Mouse (Mus musculus): Measurements from ENCODE around the gene Klhl8. TPM values are rescaled to one million over a fixed set of nuclear protein-coding genes. Genes with fewer than 3 reads are reported as not detected.
A peak's percentile ranks its signal among the peaks of the same experiment; 100 is the strongest.

Klhl8 gene
- polyA plus RNA-seq, 1 experiment, result 27.9 TPM

DNA sequence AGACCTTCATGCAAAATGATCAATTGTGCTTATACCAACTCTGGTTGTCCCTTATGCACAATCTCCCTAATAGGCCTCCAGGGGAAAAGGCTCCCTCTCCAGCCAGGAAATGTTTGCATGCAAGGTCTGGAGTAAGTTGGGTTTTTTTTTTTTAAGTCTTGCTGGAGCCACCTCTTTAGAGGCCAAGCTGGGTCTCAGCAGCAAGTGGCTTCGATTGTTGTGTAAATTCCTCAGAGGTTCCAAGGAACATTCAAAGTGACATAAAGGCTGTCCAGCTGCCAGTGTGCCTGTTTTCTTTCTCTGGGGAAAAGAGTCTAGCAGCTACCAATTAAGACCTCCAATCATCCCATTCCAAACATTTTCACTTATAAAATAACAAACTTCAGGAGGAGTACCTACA, 12.7 kb downstream of the Klhl8 start:
- peaks cover 3% of the 10 kb centered on the region for H3K4me1 ChIP-seq (ENCODE audit: control insufficient read depth, insufficient read depth, low read length)
- no peak for TF ChIP-seq POLR2A (IDR thresholded peaks at IDR 0.05; ENCODE audit: extremely low read depth, insufficient read depth, low read length)

DNA sequence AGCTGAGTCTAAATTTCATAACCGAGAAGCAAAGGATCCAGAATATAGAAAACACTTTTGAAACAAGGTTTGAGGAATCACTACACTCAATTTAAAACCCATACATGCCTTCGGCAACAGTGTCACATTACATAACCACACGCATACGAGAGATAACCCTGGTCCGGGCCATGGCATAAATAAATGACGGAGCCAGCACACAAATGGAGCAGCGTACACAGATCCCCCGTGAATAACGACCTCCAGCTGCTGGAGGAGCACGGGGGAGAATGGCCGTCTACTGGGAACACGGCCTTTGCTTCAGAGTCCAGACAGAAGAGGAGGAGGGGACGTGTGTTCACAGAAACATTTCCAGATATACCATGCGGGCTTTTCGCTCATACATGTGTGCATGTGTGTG, 21.3 kb downstream of the Klhl8 start:
- no peak for TF ChIP-seq POLR2A (IDR thresholded peaks at IDR 0.05; ENCODE audit: extremely low read depth, insufficient read depth, low read length)
- TF ChIP-seq CTCF (IDR thresholded peaks at IDR 0.05; ENCODE audit: extremely low read depth, insufficient read depth, low read length), result no peak
- Histone ChIP-seq H3K4me3 (ENCODE audit: insufficient read depth, low read length) (no peak overlapping the region), H3K4me1 (ENCODE audit: control insufficient read depth, insufficient read depth, low read length) (peaks cover 4% of the 10 kb centered on the region), H3K27ac (ENCODE audit: insufficient read depth, low read length) (no peak overlapping the region)

More for the DNA sequence above, 12.7 kb downstream of the Klhl8 start:
- Histone ChIP-seq H3K4me3 (ENCODE audit: insufficient read depth, low read length) (no peak overlapping the region), H3K27ac (ENCODE audit: insufficient read depth, low read length) (no peak overlapping the region)

DNA sequence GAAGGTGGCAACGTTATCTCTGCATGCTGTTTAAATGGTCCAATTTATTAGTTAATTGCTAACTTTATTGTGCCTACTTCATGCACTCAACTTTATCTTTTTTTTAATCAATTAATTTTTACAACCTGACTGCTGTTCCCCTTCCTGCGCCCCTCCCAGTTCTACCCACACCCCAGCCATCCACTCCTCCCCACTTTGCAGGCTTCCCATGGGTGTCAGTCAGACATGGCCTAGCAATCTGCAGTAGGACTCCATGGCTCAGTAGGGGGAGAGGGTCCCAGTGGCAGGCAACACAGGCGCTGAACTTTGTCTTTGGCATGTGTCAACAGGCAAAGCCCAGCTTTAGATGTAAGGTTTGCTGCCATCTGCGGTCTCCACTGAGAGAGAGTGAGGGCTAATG, 47.3 kb downstream of the Klhl8 start:
- Histone ChIP-seq H3K27ac (ENCODE audit: insufficient read depth, low read length) (no peak overlapping the region), H3K4me1 (ENCODE audit: control insufficient read depth, insufficient read depth, low read length) (no peaks in the 10 kb centered on the region), H3K4me3 (ENCODE audit: insufficient read depth, low read length) (no peak overlapping the region)
- TF ChIP-seq CTCF (IDR thresholded peaks at IDR 0.05; ENCODE audit: extremely low read depth, insufficient read depth, low read length) (no peak), POLR2A (IDR thresholded peaks at IDR 0.05; ENCODE audit: extremely low read depth, insufficient read depth, low read length) (no peak)

DNA sequence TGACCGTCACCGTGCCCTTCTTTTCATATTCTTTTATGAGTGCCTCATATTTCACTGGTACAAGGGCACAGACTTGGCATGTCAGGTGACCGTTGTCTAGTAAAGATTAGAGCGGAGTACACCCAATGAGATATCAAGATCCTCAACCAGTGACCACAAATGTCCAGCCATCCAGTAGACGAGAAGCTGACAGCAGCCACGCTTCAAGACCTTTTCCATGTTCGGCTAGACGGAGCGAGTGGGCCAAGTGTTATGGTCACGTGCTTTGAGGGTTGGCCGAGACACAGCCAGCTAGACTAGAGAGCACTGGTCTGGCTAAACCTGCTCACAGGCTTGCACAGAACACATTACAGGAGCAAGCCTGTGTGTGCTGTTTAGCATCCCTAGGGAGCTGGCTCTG, 50.4 kb downstream of the Klhl8 start:
- no peak for TF ChIP-seq POLR2A (IDR thresholded peaks at IDR 0.05; ENCODE audit: extremely low read depth, insufficient read depth, low read length)
- no peak for TF ChIP-seq CTCF (IDR thresholded peaks at IDR 0.05; ENCODE audit: extremely low read depth, insufficient read depth, low read length)
- Histone ChIP-seq H3K27ac (ENCODE audit: insufficient read depth, low read length) (no peak overlapping the region), H3K4me1 (ENCODE audit: control insufficient read depth, insufficient read depth, low read length) (peaks cover under 1% of the 10 kb centered on the region; the same call in 1 of the 2 replicates), H3K4me3 (ENCODE audit: insufficient read depth, low read length) (no peak overlapping the region)

DNA sequence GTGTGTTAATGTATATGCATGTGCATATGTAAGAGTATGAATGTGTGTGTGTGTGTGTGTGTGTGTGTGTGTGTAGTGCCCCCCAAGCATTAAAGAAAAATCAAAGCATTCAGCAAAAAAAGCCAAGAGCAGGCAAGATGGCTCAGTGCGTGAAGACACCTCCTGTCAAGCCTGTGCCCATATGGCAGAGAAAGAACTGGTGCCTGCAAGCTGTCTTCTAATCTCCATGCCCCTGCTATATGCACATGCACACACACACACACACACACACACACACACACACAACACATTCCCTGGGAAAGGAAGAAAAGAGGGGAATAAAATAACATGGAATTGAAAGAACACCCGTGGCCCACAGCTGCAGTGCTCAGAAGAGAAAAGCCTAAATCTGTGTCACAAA, 53.9 kb downstream of the Klhl8 start:
- Histone ChIP-seq H3K4me3 (ENCODE audit: insufficient read depth, low read length) (no peak overlapping the region), H3K27ac (ENCODE audit: insufficient read depth, low read length) (no peak overlapping the region), H3K4me1 (ENCODE audit: control insufficient read depth, insufficient read depth, low read length) (peaks cover 3% of the 10 kb centered on the region)
- TF ChIP-seq POLR2A (IDR thresholded peaks at IDR 0.05; ENCODE audit: extremely low read depth, insufficient read depth, low read length) (no peak), CTCF (IDR thresholded peaks at IDR 0.05; ENCODE audit: extremely low read depth, insufficient read depth, low read length) (no peak)

DNA sequence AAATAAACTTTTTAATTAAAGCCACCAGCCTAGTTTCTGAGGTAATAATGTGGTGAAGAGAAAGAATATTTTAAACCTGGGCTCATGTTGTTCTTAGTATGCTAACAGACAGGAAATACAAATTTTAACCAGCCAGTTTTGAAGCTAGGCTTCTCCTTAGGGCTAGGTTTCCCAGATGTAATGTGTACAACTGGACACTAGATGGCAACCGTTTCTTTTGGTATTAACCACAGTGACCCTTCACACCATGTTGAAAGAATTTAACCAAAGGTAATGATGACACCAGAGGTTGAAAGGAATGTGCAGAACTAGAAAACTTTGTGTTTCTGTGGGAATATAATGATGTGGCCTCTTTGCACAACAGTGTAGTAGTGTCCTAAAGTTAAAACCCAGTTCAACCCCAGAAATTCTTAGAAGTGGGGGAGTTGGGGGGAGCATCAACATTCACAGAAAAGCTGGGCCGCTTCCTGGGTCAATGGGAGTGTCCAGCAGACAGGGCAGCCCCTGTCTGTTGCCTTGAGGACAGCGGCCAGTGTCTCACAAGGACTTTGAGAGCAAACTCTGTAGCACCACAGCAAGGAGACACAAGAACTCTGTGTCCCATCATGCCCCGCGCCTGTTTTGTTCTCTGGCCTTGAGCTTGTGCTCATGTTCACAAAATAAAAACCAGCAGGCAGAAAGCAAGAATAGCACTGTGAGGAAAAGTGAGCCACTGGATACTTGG, 54.6 kb downstream of the Klhl8 start:
- Histone ChIP-seq H3K4me1 (ENCODE audit: control insufficient read depth, insufficient read depth, low read length) (peaks cover 3% of the 10 kb centered on the region), H3K27ac (ENCODE audit: insufficient read depth, low read length) (no peak overlapping the region), H3K4me3 (ENCODE audit: insufficient read depth, low read length) (no peak overlapping the region)
- TF ChIP-seq POLR2A (IDR thresholded peaks at IDR 0.05; ENCODE audit: extremely low read depth, insufficient read depth, low read length) (no peak), CTCF (IDR thresholded peaks at IDR 0.05; ENCODE audit: extremely low read depth, insufficient read depth, low read length) (peak; percentile 27; the same call in 1 of the 2 replicates)

DNA sequence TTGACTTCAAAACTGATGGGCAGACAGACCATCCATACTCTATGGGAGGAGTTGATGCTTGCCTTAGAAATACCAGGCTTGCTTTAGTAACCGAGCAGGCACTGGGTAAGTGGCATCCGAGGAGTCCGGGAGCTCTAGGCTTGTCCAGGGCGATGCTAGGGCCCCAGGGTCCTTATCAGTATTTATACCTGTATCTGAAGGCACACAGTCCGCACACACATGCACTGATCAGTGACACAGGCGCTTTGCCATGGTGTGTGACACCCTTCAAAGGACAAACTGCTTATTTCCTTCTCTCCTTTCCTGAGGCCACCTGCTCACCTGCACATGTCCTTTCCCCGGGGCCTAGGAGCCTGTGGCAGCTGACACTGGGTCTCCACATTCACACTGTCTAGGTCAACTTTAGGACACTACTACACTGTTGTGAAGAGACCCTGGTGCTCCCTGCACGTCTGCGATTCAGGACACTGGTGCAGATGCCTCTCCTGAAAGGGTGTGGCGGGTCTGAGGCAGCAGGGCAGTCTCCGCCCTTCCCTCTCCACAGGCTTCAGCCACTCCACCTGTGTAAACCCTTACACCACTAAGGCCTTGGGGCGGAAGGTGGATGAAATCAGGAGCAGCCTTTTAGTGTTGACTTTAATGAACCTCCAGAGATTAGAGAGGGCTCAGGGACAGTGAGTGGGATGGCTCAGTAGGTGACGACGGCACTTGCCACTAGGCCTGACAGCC, 55.4 kb downstream of the Klhl8 start:
- peaks cover 3% of the 10 kb centered on the region for H3K4me1 ChIP-seq (ENCODE audit: control insufficient read depth, insufficient read depth, low read length)
- H3K27ac ChIP-seq (ENCODE audit: insufficient read depth, low read length), result no peak overlapping the region
- no peak for TF ChIP-seq CTCF (IDR thresholded peaks at IDR 0.05; ENCODE audit: extremely low read depth, insufficient read depth, low read length)
- TF ChIP-seq POLR2A (IDR thresholded peaks at IDR 0.05; ENCODE audit: extremely low read depth, insufficient read depth, low read length), result no peak
- H3K4me3 ChIP-seq (ENCODE audit: insufficient read depth, low read length), result no peak overlapping the region

DNA sequence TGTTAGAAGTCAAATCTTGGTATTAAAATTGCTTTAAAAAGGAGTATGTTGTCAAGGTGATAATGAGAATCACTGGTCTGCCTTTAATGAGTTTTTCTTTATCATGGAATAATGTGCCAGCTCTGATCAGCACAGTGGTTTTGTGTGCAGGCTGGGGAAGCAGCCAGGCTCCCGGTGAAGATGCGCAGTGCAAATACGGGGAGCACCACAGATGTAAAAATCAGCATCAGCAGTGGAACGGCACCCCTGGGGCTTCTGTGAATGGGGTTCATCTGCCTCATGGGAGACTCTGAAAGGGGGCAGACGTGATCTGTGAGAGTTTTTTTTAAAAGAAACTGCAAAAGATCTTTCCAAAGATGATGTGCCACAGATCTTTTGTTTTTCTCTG, 56.3 kb downstream of the Klhl8 start:
- TF ChIP-seq CTCF (IDR thresholded peaks at IDR 0.05; ENCODE audit: extremely low read depth, insufficient read depth, low read length) (no peak), POLR2A (IDR thresholded peaks at IDR 0.05; ENCODE audit: extremely low read depth, insufficient read depth, low read length) (no peak)
- Histone ChIP-seq H3K4me3 (ENCODE audit: insufficient read depth, low read length) (no peak overlapping the region), H3K27ac (ENCODE audit: insufficient read depth, low read length) (no peak overlapping the region), H3K4me1 (ENCODE audit: control insufficient read depth, insufficient read depth, low read length) (peaks cover 3% of the 10 kb centered on the region)

DNA sequence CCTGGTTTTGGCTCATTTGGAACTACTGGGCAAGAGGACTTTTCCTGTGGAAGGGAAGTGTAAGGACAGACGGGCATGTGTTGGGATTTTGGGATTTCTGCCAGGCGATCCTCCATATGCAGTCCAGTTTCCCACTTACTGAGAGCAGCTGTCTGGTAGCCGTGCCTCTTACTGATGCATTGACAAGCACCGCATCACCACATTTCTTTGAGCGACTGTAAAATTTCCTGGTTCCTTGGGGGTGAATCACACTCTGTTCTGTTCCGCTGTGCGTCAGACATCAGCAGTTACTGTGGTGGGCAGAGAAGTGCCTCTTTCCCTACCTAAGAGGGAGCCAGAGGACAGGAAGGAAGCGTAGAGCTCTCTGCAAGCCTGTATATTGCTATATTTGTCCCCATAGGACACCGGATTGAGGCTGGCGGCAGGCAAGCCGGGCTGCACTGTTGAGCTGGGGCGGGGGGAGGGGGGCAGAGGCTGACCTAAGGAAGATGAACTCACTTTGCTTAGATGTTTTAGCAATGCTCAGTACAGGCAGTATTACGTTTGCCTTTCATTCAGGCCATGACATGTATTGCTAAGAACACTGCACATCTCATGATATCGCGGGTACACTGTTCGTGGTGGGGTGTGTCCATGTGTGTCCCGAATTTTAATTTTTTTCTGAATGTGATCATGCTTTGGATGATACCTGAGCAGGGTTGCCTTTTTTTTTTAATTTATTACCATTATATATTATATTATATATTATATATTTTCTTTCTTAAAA, 56.8 kb downstream of the Klhl8 start:
- Histone ChIP-seq H3K27ac (ENCODE audit: insufficient read depth, low read length) (peak overlapping the region; percentile 51; the same call in 1 of the 2 replicates), H3K4me1 (ENCODE audit: control insufficient read depth, insufficient read depth, low read length) (peaks cover 3% of the 10 kb centered on the region), H3K4me3 (ENCODE audit: insufficient read depth, low read length) (no peak overlapping the region)
- no peak for TF ChIP-seq CTCF (IDR thresholded peaks at IDR 0.05; ENCODE audit: extremely low read depth, insufficient read depth, low read length)
- TF ChIP-seq POLR2A (IDR thresholded peaks at IDR 0.05; ENCODE audit: extremely low read depth, insufficient read depth, low read length), result peak; percentile 54; the same call in 1 of the 2 replicates

Measured in cortical plate, adult 2 months (tissue).